Mouse (Mus musculus) embryonic facial prominence, embryonic 11.5 days (tissue): Measurements from ENCODE around the gene Gm42906. TPM values are rescaled to one million over a fixed set of nuclear protein-coding genes. Genes with fewer than 3 reads are reported as not detected.

Source experiments
- ATAC-seq: fragments of 200-750 bp; cut with Nextera tagmentation; replicated peaks from 2 replicates; pipeline ENCODE4 v1.8.0; 2017; ENCODE audit warnings: low read depth; ENCODE audit not compliant: insufficient number of reproducible peaks, low FRiP score, low TSS enrichment
- DNase-seq: peaks from one replicate; pipeline ENCODE4 v3.0.0-alpha.2; 2015; ENCODE audit warnings: low spot score
- H3K27ac ChIP-seq: fragments of 300-500 bp; sonication (generic); replicated peaks from 2 replicates; pipeline ENCODE4 v1.5.1; 2014; ENCODE audit warnings: mild to moderate bottlenecking, low read depth, low read length, control low read depth
- H3K27me3 ChIP-seq: fragments of 300-500 bp; sonication (generic); 2 replicates; pipeline ENCODE4 v1.6.1; 2014; ENCODE audit warnings: mild to moderate bottlenecking, low read length, moderate library complexity, mixed read lengths; ENCODE audit not compliant: control insufficient read depth, insufficient read depth
- H3K36me3 ChIP-seq: fragments of 300-500 bp; sonication (generic); replicated peaks from 2 replicates; pipeline ENCODE4 v1.6.1; 2014; ENCODE audit warnings: low read depth, mild to moderate bottlenecking, low read length, moderate library complexity, mixed read lengths; ENCODE audit not compliant: control insufficient read depth, insufficient read depth
- H3K4me1 ChIP-seq: fragments of 300-500 bp; sonication (generic); 2 replicates; pipeline ENCODE4 v1.6.1; 2014; ENCODE audit warnings: low read length, mixed read lengths; ENCODE audit not compliant: control insufficient read depth, insufficient read depth
- H3K4me2 ChIP-seq: fragments of 300-500 bp; sonication (generic); 2 replicates; pipeline ENCODE4 v1.6.1; 2014; ENCODE audit warnings: low read depth, mild to moderate bottlenecking, control low read depth, low read length, moderate library complexity
- H3K4me3 ChIP-seq: fragments of 300-500 bp; sonication (generic); 2 replicates; pipeline ENCODE4 v1.5.1; 2014; ENCODE audit warnings: low read depth, low read length, control low read depth
- H3K9ac ChIP-seq: fragments of 300-500 bp; sonication (generic); replicated peaks from 2 replicates; pipeline ENCODE4 v1.6.1; 2014; ENCODE audit warnings: mild to moderate bottlenecking, control low read depth, low read length
- H3K9me3 ChIP-seq: fragments of 300-500 bp; sonication (generic); replicated peaks from 2 replicates; pipeline ENCODE4 v1.6.1; 2016; ENCODE audit warnings: mild to moderate bottlenecking, low read length, inconsistent platforms, mixed read lengths; ENCODE audit not compliant: control insufficient read depth
- WGBS: fragments of 180-500 bp; shearing (Covaris S2); extraction: QIAGEN DNeasy Blood & Tissue Kit; methylation state at CpG from one replicate; pipeline ENCODE4 v1.1.7; 2014; 5-methylcytosine and 5-hydroxymethylcytosine counted together
- polyA plus RNA-seq: library from polyadenylated mRNA; unstranded; fragments of >200 nt; fragmentation: Nextera tagmentation; extraction: Ambion mirVana; gene quantifications from 2 replicates; pipeline ENCODE4 v1.2.1, GENCODE M21; 2014

The Gm42906 gene
- polyA plus RNA-seq, 1 experiment from 2014 or later, result not detected

GRCm38 (mm10) chr5:151057716-151058115 is 370.2 kb downstream of the Gm42906 start:
- DNase-seq, result no peak

GRCm38 (mm10) chr5:151056920-151057294 is 371.1 kb downstream of the Gm42906 start:
- Histone ChIP-seq H3K36me3 (no peaks in the 10 kb centered on the region), H3K4me3 (no peak overlapping the region), H3K9ac (no peak overlapping the region), H3K27ac (peak overlapping the region; percentile 10; the same call in 1 of the 2 replicates), H3K27me3 (no peaks in the 10 kb centered on the region), H3K4me2 (no peak overlapping the region), H3K9me3 (no peaks in the 10 kb centered on the region), H3K4me1 (no peaks in the 10 kb centered on the region)
- 65% methylated on average over 6 of the region's 6 CpGs for WGBS
- DNase-seq, result peak; percentile 21
- ATAC-seq, result peak; percentile 35; the same call in 1 of the 2 replicates

More at GRCm38 (mm10) chr5:151057716-151058115, 370.2 kb downstream of the Gm42906 start:
- Histone ChIP-seq H3K4me2 (no peak overlapping the region), H3K27ac (no peak overlapping the region), H3K9ac (no peak overlapping the region), H3K27me3 (no peaks in the 10 kb centered on the region), H3K36me3 (no peaks in the 10 kb centered on the region), H3K9me3 (no peaks in the 10 kb centered on the region), H3K4me3 (no peak overlapping the region), H3K4me1 (no peaks in the 10 kb centered on the region)
- no peak for ATAC-seq
- 97% methylated on average over 5 of the region's 5 CpGs for WGBS

GRCm38 (mm10) chr5:151056255-151056919 is 371.6 kb downstream of the Gm42906 start:
- 54% methylated on average over 12 of the region's 12 CpGs for WGBS
- peak overlapping the region; percentile 10; the same call in 1 of the 2 replicates for H3K27ac ChIP-seq
- no peaks in the 10 kb centered on the region for H3K4me1 ChIP-seq
- H3K4me3 ChIP-seq, result no peak overlapping the region
- no peaks in the 10 kb centered on the region for H3K9me3 ChIP-seq
- H3K4me2 ChIP-seq, result no peak overlapping the region
- DNase-seq, result peak; percentile 61
- 0 out of 2 replicates have a peak, but pooled peaks have one; percentile 14 for ATAC-seq
- H3K27me3 ChIP-seq, result no peaks in the 10 kb centered on the region
- no peaks in the 10 kb centered on the region for H3K36me3 ChIP-seq
- H3K9ac ChIP-seq, result no peak overlapping the region

DNA sequence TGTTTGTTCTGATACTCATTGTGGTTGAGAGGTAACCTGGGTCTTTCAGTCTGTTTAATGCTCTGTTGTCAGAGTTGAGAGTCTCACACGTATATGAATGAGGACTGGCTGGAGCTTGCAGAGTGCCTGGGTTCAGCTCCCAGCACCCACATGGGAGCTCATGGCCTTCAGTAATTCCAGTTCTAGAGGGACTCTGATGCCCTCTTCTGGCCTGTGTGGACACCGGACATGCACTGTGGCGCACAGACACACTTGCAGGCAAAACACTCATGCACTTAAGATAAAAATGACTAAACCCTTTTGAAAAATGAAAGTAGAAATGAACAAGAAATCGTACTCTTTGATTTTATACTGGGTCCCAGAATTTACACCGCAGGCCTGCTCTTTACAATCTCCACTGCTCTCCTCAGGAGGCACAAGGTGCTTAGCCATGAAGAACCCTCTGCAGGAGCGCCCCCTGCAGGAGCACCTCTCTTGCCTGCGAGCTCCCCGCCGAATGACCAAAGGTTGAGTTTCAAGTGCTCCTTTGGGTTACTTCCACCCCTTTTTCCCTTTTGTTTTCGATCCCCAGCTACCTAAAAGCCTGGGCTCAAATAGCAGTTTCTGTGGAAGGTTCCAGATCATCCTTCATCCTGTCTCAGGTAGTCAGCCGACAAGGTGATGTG is 372.4 kb downstream of the Gm42906 start:
- no peak for ATAC-seq
- H3K36me3 ChIP-seq, result no peaks in the 10 kb centered on the region
- no peak overlapping the region for H3K4me3 ChIP-seq
- no peak for DNase-seq
- H3K9ac ChIP-seq, result no peak overlapping the region
- H3K27me3 ChIP-seq, result no peaks in the 10 kb centered on the region
- no peaks in the 10 kb centered on the region for H3K4me1 ChIP-seq
- H3K9me3 ChIP-seq, result no peaks in the 10 kb centered on the region
- no peak overlapping the region for H3K27ac ChIP-seq
- 92% methylated on average over 11 of the region's 11 CpGs for WGBS
- no peak overlapping the region for H3K4me2 ChIP-seq

GRCm38 (mm10) chr5:151054743-151055114 is 373.2 kb downstream of the Gm42906 start:
- no peaks in the 10 kb centered on the region for H3K36me3 ChIP-seq
- H3K4me3 ChIP-seq, result no peak overlapping the region
- no peak overlapping the region for H3K27ac ChIP-seq
- no peak overlapping the region for H3K9ac ChIP-seq
- WGBS, result 21% methylated on average over 4 of the region's 4 CpGs
- no peaks in the 10 kb centered on the region for H3K4me1 ChIP-seq
- H3K4me2 ChIP-seq, result no peak overlapping the region
- no peaks in the 10 kb centered on the region for H3K27me3 ChIP-seq
- ATAC-seq (0 out of 2 replicates have a peak, but pooled peaks have one; percentile 37), DNase-seq (peak; percentile 31)
- no peaks in the 10 kb centered on the region for H3K9me3 ChIP-seq

DNA sequence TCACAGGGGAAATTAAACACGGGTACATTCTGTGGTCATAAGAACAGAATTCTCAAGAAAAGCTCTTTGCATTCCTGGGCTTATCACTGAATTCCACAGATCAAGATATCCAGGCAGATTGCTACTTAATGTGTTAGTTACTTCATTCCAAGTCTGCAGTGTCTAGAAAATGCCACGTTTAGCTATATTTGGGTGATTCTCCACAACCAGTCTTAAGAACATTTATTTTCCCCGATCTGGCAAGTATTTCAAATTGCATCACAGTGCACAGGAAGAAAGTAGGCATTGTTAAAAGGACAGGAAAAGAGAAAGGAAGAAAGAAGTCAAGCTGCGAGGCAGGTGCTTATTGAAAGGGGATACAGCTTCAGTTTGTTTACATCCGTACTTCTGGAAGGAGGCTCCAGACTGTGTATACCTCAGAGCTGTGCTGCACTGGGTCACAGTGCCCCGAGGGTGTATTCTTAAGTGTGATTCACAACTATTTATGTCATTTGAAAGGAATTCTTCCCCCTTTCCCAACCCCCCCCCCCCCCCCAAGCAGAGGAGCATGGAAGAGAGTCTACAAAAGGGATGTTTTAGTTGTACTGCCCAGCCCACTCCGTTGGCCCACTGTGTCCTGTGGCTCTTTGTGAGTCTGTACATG is 373.7 kb downstream of the Gm42906 start:
- peak; percentile 56 for DNase-seq
- WGBS, result 16% methylated on average over 7 of the region's 7 CpGs

DNA sequence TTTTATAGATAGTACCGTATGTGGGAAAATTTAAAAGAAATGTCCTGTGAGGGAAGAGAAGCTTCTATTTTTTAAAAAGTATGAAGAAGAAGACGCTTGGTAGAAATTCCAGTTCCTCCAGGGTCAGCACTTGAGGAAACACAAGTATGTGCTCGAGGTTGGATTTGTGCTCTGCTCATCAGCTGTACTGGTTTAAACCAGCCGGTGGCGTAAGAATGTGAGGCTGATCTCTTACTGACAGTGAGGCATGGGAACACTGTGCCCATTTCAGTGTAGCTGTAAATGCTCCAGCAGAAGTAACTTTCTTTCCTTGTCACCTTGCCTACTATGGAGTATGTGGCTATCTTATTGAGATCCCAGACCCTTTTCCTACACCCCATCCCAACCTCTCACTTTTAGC is 374.8 kb downstream of the Gm42906 start:
- Histone ChIP-seq H3K27me3 (no peaks in the 10 kb centered on the region), H3K4me3 (no peak overlapping the region), H3K4me2 (no peak overlapping the region), H3K9me3 (no peaks in the 10 kb centered on the region), H3K4me1 (no peaks in the 10 kb centered on the region), H3K27ac (no peak overlapping the region), H3K9ac (no peak overlapping the region), H3K36me3 (no peaks in the 10 kb centered on the region)
- DNase-seq (no peak), ATAC-seq (no peak)
- 88% methylated on average over 5 of the region's 5 CpGs for WGBS

More for the DNA sequence above, 373.7 kb downstream of the Gm42906 start:
- no peaks in the 10 kb centered on the region for H3K36me3 ChIP-seq
- H3K27ac ChIP-seq, result no peak overlapping the region
- H3K27me3 ChIP-seq, result no peaks in the 10 kb centered on the region
- no peak overlapping the region for H3K4me3 ChIP-seq
- ATAC-seq, result peak; percentile 82
- no peaks in the 10 kb centered on the region for H3K4me1 ChIP-seq
- H3K9ac ChIP-seq, result no peak overlapping the region
- no peaks in the 10 kb centered on the region for H3K9me3 ChIP-seq
- H3K4me2 ChIP-seq, result no peak overlapping the region

- no peak for ATAC-seq
- H3K9ac ChIP-seq, result no peak overlapping the region
- 91% methylated on average over 8 of the region's 8 CpGs for WGBS
Observed at GRCm38 (mm10) chr5:151052331-151052730, 375.6 kb downstream of the Gm42906 start.

More at GRCm38 (mm10) chr5:151052331-151052730, 375.6 kb downstream of the Gm42906 start:
- Histone ChIP-seq H3K4me3 (no peak overlapping the region), H3K27me3 (no peaks in the 10 kb centered on the region), H3K4me1 (no peaks in the 10 kb centered on the region), H3K4me2 (no peak overlapping the region), H3K27ac (no peak overlapping the region), H3K9me3 (no peaks in the 10 kb centered on the region), H3K36me3 (no peaks in the 10 kb centered on the region)
- DNase-seq, result no peak
